9 mouse cellular contexts compared by ENCODE assay signal in genomic region chr5:93045371-93045714, GRCm38 (mm10). TPM values are rescaled to one million over a fixed set of nuclear protein-coding genes. Genes with fewer than 3 reads are reported as not detected.
DNase-seq lines count a peak whose midpoint lies in the region; ATAC-seq and TF ChIP-seq lines count a peak whose summit lies in the region.
"Had no signal": no experiment of that assay in that cellular context is flagged by ENCODE, and none has a peak within 500 bp of the region (broad histone marks: within the 10 kb centered on the region; RNA-seq: fewer than 3 reads in every experiment).

No protein-coding gene starts in this region.

- H3K9ac ChIP-seq in embryonic facial prominence, embryonic 15.5 days, result 0 out of 2 replicates have a peak overlapping the region, but pooled peaks have one; percentile 21
- H3K9ac ChIP-seq in intestine, embryonic 16.5 days (ENCODE audit: low read depth, low read length), result peak overlapping the region; percentile 75
- H3K9ac ChIP-seq in neural tube, embryonic 12.5 days, result 0 out of 2 replicates have a peak overlapping the region, but pooled peaks have one; percentile 35

- H3K9me3 ChIP-seq in embryonic facial prominence, embryonic 15.5 days (replicated peaks), result no peaks in the 10 kb centered on the region
- no peaks in the 10 kb centered on the region for H3K9me3 ChIP-seq in intestine, embryonic 16.5 days (ENCODE audit: control insufficient read depth, low read length)
- no peaks in the 10 kb centered on the region for H3K9me3 ChIP-seq in neural tube, embryonic 12.5 days

- no peak for ATAC-seq in embryonic facial prominence, embryonic 15.5 days (ENCODE audit: insufficient number of reproducible peaks, low FRiP score, low TSS enrichment, low read depth)
- ATAC-seq in intestine, embryonic 16.5 days, result peak; percentile 66
- ATAC-seq in neural tube, embryonic 12.5 days (ENCODE audit: low FRiP score, low read depth), result no peak
- ATAC-seq in granulocyte monocyte progenitor cell, adult 5-6 weeks (replicated peaks; ENCODE audit: poor library complexity, severe bottlenecking), result no peak

- H3K4me3 ChIP-seq in layer of hippocampus, adult 2 months, result peak overlapping the region; percentile 54
- peak overlapping the region; percentile 54 for H3K4me3 ChIP-seq in embryonic facial prominence, embryonic 15.5 days (replicated peaks)
- peak overlapping the region; percentile 60 for H3K4me3 ChIP-seq in intestine, embryonic 16.5 days (ENCODE audit: low read length)
- H3K4me3 ChIP-seq in neural tube, embryonic 12.5 days, result peak overlapping the region; percentile 48

- no peaks in the 10 kb centered on the region for H3K36me3 ChIP-seq in embryonic facial prominence, embryonic 15.5 days
- 0 out of 2 replicates have a peak, but pooled peaks cover 2% of the 10 kb centered on the region for H3K36me3 ChIP-seq in intestine, embryonic 16.5 days (ENCODE audit: control insufficient read depth, insufficient read depth, low read length)
- H3K36me3 ChIP-seq in neural tube, embryonic 12.5 days, result no peaks in the 10 kb centered on the region

- H3K4me1 ChIP-seq in embryonic facial prominence, embryonic 15.5 days, result peaks cover 20% of the 10 kb centered on the region
- H3K4me1 ChIP-seq in intestine, embryonic 16.5 days (ENCODE audit: control insufficient read depth, insufficient read depth, low read length), result peaks cover 15% of the 10 kb centered on the region
- H3K4me1 ChIP-seq in neural tube, embryonic 12.5 days, result peaks cover 19% of the 10 kb centered on the region

- DNase-seq in layer of hippocampus, adult 2 months (ENCODE audit: low spot score in 2 of 2), result no peak
- no peak for DNase-seq in layer of hippocampus, postnatal 36 days
- no peak for DNase-seq in retina, postnatal 1 day
- no peak for DNase-seq in layer of hippocampus, postnatal 10 days (ENCODE audit: low spot score in 2 of 2)

- WGBS in embryonic facial prominence, embryonic 15.5 days, result under 1% methylated on average over 19 of the region's 19 CpGs
- WGBS in intestine, embryonic 16.5 days, result 2% methylated on average over 19 of the region's 19 CpGs
- WGBS in neural tube, embryonic 12.5 days, result under 1% methylated on average over 19 of the region's 19 CpGs

- H3K27ac ChIP-seq in layer of hippocampus, adult 2 months, result no peak overlapping the region
- H3K27ac ChIP-seq in embryonic facial prominence, embryonic 15.5 days (replicated peaks), result no peak overlapping the region
- H3K27ac ChIP-seq in intestine, embryonic 16.5 days (ENCODE audit: low read length), result peak overlapping the region; percentile 79
- H3K27ac ChIP-seq in neural tube, embryonic 12.5 days, result no peak overlapping the region

- H3K27me3 ChIP-seq in embryonic facial prominence, embryonic 15.5 days, result peaks cover 50% of the 10 kb centered on the region
- peaks cover 14% of the 10 kb centered on the region for H3K27me3 ChIP-seq in intestine, embryonic 16.5 days (replicated peaks; ENCODE audit: control insufficient read depth, insufficient read depth, low read length)
- peaks cover 74% of the 10 kb centered on the region for H3K27me3 ChIP-seq in neural tube, embryonic 12.5 days (replicated peaks)

- peak overlapping the region; percentile 96 for H3K4me2 ChIP-seq in embryonic facial prominence, embryonic 15.5 days (replicated peaks)
- H3K4me2 ChIP-seq in intestine, embryonic 16.5 days (ENCODE audit: low read depth, low read length), result peak overlapping the region; percentile 78
- peak overlapping the region; percentile 96 for H3K4me2 ChIP-seq in neural tube, embryonic 12.5 days (replicated peaks)

- no peak for TF ChIP-seq CTCF in layer of hippocampus, adult 2 months (conservative IDR thresholded peaks at IDR 0.05)

RNA-seq across cellular contexts. Expression of gene Sowahb, which starts 0.5 kb away (rescaled TPM):
- 1 to 10 TPM; 2.0 to 2.2 TPM for total RNA-seq in layer of hippocampus, adult 2 months (2021)
- 1 to 10 TPM; 1.7 to 2.0 TPM for total RNA-seq in layer of hippocampus, postnatal 36 days (2021)
- 0.46 and 0.68 TPM in 2 replicates for polyA plus RNA-seq in embryonic facial prominence, embryonic 15.5 days (2015; fragmentation: Nextera tagmentation; extraction: Ambion mirVana)
- 5.2 and 7.6 TPM in 2 replicates for polyA plus RNA-seq in intestine, embryonic 16.5 days (2015; fragmentation: Nextera tagmentation; extraction: Ambion mirVana)
- 0.10 TPM in 1 of 2 replicates, not detected in the other for polyA plus RNA-seq in neural tube, embryonic 12.5 days (2016; fragmentation: Nextera tagmentation; extraction: Ambion mirVana)
- total RNA-seq in granulocyte monocyte progenitor cell, adult 5-6 weeks (2014; fragmentation: Nextera tagmentation), result not detected in 2 replicates
- not detected in 2 replicates for total RNA-seq in granulocyte monocyte progenitor cell, adult 5-6 weeks (2017)
- 1 to 10 TPM in 1 of 2 experiments, under 1 TPM in 1; 0.87 to 1.0 TPM for total RNA-seq in layer of hippocampus, postnatal 10 days (2021)
- total RNA-seq: monocyte, adult 5-6 weeks had no signal

RNA-seq across cellular contexts. Expression of gene Sept11, which starts 47.9 kb away (rescaled TPM):
- 100 to 1,000 TPM; 107 to 115 TPM for total RNA-seq in layer of hippocampus, adult 2 months (2021)
- 100 to 1,000 TPM; 102 to 114 TPM for total RNA-seq in layer of hippocampus, postnatal 36 days (2021)
- 195 and 200 TPM in 2 replicates for polyA plus RNA-seq in embryonic facial prominence, embryonic 15.5 days (2015; fragmentation: Nextera tagmentation; extraction: Ambion mirVana)
- polyA plus RNA-seq in intestine, embryonic 16.5 days (2015; fragmentation: Nextera tagmentation; extraction: Ambion mirVana), result 115 and 116 TPM in 2 replicates
- 253 and 266 TPM in 2 replicates for polyA plus RNA-seq in neural tube, embryonic 12.5 days (2016; fragmentation: Nextera tagmentation; extraction: Ambion mirVana)
- total RNA-seq in granulocyte monocyte progenitor cell, adult 5-6 weeks (2014; fragmentation: Nextera tagmentation), result 89.0 and 103 TPM in 2 replicates
- total RNA-seq in granulocyte monocyte progenitor cell, adult 5-6 weeks (2017), result 67.7 and 70.7 TPM in 2 replicates
- total RNA-seq in layer of hippocampus, postnatal 10 days (2021), result 100 to 1,000 TPM; 147 to 157 TPM

Comparison
In these comparisons a context has a peak if more than half of its experiments do, and no peak if none do; other contexts are left out.
1. H3K9ac ChIP-seq: peak in every context shown above with its lines; median percentile 75 in intestine, embryonic 16.5 days; 35 in neural tube, embryonic 12.5 days; 21 in embryonic facial prominence, embryonic 15.5 days.